Mouse (Mus musculus) adrenal gland, adult 2 months (tissue): ENCODE data around the gene Lcmt2. TPM values are rescaled to one million over a fixed set of nuclear protein-coding genes. Genes with fewer than 3 reads are reported as not detected.

Experiments used
- DNase-seq: peaks from one replicate; pipeline ENCODE4 v3.0.0; 2021
- polyA plus RNA-seq: library from polyadenylated mRNA; depleted of rRNA; stranded (reverse); fragments of >200 nt; gene quantifications from 2 replicates; pipeline ENCODE4 v1.2.3, GENCODE M21; 2012; rRNA removed
- total RNA-seq, 2 experiments: library from RNA; stranded (reverse); gene quantifications; 2 replicates each; pipeline ENCODE4 v1.2.3; 2021

The Lcmt2 gene
- total and polyA plus RNA-seq, 3 experiments, result 7.0 to 17.9 (median 11.8) TPM

DNA sequence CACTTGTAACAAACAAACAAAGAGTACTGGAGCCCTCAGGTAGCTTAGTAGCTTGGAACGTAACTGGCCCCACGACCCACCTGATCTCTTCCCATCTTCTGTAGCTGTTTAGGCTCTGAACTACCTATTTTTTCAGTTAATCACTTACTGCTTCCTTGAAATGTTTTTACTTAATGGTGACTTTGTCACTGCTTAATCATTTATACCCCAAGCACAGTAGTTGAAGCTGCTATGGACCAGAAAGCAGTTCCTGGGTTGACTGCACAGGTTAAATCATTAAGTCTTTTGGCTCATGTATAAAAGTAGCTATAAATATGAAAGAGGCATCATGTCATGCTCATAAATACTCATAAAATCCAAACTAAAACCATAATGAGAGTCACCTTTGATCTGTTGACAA lies 25.0 kb downstream of the Lcmt2 start:
- no peak for DNase-seq

DNA sequence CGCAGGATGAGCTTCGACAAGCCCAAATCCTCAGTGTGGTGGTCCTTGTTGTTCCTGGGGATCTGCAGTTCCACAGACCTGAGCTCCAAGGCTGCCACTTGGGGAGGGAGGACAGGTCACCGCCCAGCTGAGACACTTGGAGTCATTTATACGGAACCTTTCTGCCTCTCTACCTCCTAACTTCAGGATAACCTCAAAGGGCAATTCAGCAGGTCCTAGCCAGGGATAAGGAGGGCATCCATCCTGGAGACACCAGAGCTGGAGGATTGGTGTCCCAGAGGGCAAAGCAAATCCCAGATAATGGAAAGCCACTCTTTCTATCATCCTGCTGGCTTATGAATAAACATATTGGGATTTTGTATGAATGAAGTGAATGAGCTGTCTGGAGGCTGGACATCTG lies 30.8 kb downstream of the Lcmt2 start, which contains the start of gene Tgm7:
Tgm7 (minus strand) TSS at position 101 of the 400 bp plus-strand sequence.
- no peak for DNase-seq

DNA sequence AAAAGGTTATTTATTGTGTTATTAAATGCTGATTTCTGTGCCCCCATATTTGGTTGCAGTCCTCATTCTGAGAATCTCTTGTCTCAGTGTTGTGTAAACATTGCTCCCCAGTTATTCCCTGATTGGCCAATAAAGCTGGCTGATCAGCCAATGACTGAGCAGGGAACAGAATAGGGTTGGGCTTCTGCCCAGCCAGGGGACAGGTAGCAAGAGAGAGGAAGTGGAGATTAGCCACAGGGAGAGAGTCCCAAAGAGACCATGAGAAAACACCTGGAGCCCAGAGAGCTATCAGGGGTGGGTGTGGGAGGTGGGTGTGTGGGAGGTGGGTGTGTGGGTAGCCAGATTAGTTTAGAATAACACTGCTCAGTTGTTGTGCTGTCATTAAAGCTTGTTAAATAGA lies 34.5 kb downstream of the Lcmt2 start:
- DNase-seq, result no peak

DNA sequence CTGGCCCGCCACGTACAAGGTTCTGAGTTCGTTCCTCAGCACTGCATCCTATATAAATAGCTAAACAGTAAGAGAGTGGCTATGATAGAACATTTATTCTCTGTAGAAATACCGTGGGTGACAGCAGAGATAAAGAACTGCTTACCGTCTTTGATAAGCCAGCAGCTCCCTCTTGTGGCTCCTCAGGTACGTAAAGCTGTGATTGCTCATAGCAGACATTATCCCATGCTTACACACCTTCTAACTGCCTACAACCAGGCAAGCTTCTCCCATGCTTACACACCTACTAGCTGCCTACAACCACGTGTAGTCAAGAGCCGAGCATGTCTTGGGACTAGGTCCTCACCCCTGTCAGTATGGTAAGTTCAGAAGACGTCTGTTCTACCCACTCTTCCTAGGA lies 38.4 kb downstream of the Lcmt2 start:
- DNase-seq, result peak; percentile 56

- DNase-seq, result no peak
Measured at GRCm38 (mm10) chr2:121089751-121090150, 50.7 kb downstream of the Lcmt2 start.

GRCm38 (mm10) chr2:121088507-121088906 lies 51.9 kb downstream of the Lcmt2 start:
- no peak for DNase-seq

DNA sequence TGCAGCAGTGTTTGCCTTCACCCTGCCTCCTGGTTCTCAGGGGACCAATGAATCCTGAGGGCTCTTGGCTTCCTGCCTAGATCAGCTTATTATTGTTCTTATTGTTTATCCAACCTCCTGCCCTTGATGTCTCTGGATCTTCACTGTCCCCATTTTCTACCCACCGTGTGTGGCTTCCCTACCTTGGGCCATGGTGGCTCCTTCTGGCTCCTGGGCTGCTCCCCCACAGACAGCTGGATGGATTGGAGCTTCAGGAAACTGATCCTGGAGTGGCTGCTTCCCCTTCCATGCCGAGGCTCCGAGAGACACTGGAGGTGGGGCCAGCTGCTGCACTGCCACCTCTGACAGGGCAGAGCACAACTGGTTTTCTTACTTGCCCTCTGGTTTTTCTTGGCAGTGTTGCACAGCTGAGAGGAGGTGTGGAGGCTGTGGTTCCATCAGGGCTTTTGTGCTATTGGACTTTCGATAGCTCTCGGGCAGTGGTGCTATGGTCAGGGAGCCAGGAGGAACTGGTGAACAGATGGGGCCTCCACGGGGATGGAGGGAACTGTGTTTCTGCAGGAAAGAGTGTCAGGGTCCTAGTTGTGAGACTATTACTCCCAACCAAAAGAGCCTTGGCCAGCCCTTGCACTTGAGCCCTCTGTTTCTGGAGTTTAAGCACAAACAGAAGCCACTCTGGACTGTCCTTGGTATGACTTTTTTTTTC lies 54.8 kb downstream of the Lcmt2 start, which contains the start of gene Tgm5:
Tgm5 (minus strand) TSS at position 362 of the 706 bp plus-strand sequence.
- no peak for DNase-seq

DNA sequence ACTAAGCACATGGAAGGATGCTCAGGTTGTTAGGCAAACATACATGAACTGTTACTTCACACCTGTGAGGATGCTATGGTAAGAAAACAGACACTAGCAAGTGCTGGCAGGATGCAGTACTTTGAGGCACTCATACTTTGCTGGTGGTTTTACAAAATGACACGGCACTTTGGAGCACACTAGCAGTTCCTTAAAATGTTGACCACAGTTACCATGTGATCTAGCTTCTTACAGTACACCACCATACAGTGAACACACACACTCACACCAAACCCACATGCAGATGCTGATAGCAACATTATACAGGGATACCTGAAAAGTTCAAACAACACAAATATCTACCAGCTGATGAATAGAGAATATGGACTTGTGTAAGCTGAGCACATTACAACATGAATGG lies 57.8 kb downstream of the Lcmt2 start:
- DNase-seq, result no peak

Other genes starting within 250 kb of the Lcmt2 start
- gene Ubr1, start 169.9 kb downstream of the Lcmt2 start, total RNA-seq, result 10 to 100 TPM; 31.5 to 32.8 TPM
- 23.7 and 30.3 TPM in 2 replicates for gene Ubr1, start 169.9 kb downstream of the Lcmt2 start, polyA plus RNA-seq
- gene Tmem62, start 163.6 kb downstream of the Lcmt2 start, total RNA-seq, result 10 to 100 TPM; 11.9 to 28.5 TPM
- gene Tmem62, start 163.6 kb downstream of the Lcmt2 start, polyA plus RNA-seq, result 9.2 and 13.4 TPM in 2 replicates
- gene Ccndbp1, start 132.2 kb downstream of the Lcmt2 start, total RNA-seq, result 10 to 100 TPM; 43.7 to 44.8 TPM
- 9.7 and 13.7 TPM in 2 replicates for gene Ccndbp1, start 132.2 kb downstream of the Lcmt2 start, polyA plus RNA-seq
- under 1 TPM in 1 of 2 experiments, not detected in 1; 0.17 TPM for gene Epb42, start 103.6 kb downstream of the Lcmt2 start, total RNA-seq
- not detected in 2 replicates for gene Epb42, start 103.6 kb downstream of the Lcmt2 start, polyA plus RNA-seq
- under 1 TPM in 1 of 2 experiments, not detected in 1; 0.12 TPM for gene Tgm5, start 54.8 kb downstream of the Lcmt2 start, total RNA-seq
- not detected in 2 replicates for gene Tgm5, start 54.8 kb downstream of the Lcmt2 start, polyA plus RNA-seq
- gene Tgm7, start 30.9 kb downstream of the Lcmt2 start, total RNA-seq, result not detected
- not detected in 2 replicates for gene Tgm7, start 30.9 kb downstream of the Lcmt2 start, polyA plus RNA-seq
- 10 to 100 TPM; 19.1 to 20.6 TPM for gene Adal, start 225 bp downstream of the Lcmt2 start, total RNA-seq
- 11.7 and 12.8 TPM in 2 replicates for gene Adal, start 225 bp downstream of the Lcmt2 start, polyA plus RNA-seq
- gene Tubgcp4, start 30.0 kb upstream of the Lcmt2 start, total RNA-seq, result 10 to 100 TPM; 38.6 to 42.4 TPM
- gene Tubgcp4, start 30.0 kb upstream of the Lcmt2 start, polyA plus RNA-seq, result 28.4 and 42.1 TPM in 2 replicates
- 10 to 100 TPM; 13.5 to 19.6 TPM for gene Zscan29, start 30.5 kb upstream of the Lcmt2 start, total RNA-seq
- 2.6 and 3.1 TPM in 2 replicates for gene Zscan29, start 30.5 kb upstream of the Lcmt2 start, polyA plus RNA-seq
- 10 to 100 TPM; 52.2 to 67.9 TPM for gene Trp53bp1, start 130.8 kb upstream of the Lcmt2 start, total RNA-seq
- 25.1 and 33.4 TPM in 2 replicates for gene Trp53bp1, start 130.8 kb upstream of the Lcmt2 start, polyA plus RNA-seq
- 10 to 100 TPM in 1 of 2 experiments, 1 to 10 TPM in 1; 5.1 to 12.1 TPM for gene Map1a, start 148.9 kb upstream of the Lcmt2 start, total RNA-seq
- gene Map1a, start 148.9 kb upstream of the Lcmt2 start, polyA plus RNA-seq, result 2.4 and 4.2 TPM in 2 replicates
- 10 to 100 TPM; 51.4 to 56.9 TPM for gene Ppip5k1, start 214.7 kb upstream of the Lcmt2 start, total RNA-seq
- gene Ppip5k1, start 214.7 kb upstream of the Lcmt2 start, polyA plus RNA-seq, result 36.7 and 41.0 TPM in 2 replicates
- 10 to 100 TPM in 1 of 2 experiments, 1 to 10 TPM in 1; 6.9 to 14.2 TPM for gene Ckmt1, start 217.1 kb upstream of the Lcmt2 start, total RNA-seq
- 9.2 and 11.5 TPM in 2 replicates for gene Ckmt1, start 217.1 kb upstream of the Lcmt2 start, polyA plus RNA-seq
- gene Strc, start 246.5 kb upstream of the Lcmt2 start, total RNA-seq, result under 1 TPM in 1 of 2 experiments, not detected in 1; 0.31 TPM
- 0.07 and 0.16 TPM in 2 replicates for gene Strc, start 246.5 kb upstream of the Lcmt2 start, polyA plus RNA-seq